Mouse (Mus musculus) kidney, embryonic 15.5 days (tissue): ENCODE measurements around the gene Nfatc2ip. TPM values are rescaled to one million over a fixed set of nuclear protein-coding genes. Genes with fewer than 3 reads are reported as not detected.
A peak's percentile ranks its signal among the peaks of the same experiment; 100 is the strongest.

Source experiments
- ATAC-seq: fragments of 200-750 bp; cut with Nextera tagmentation; replicated peaks from 2 replicates; pipeline ENCODE4 v1.8.0; 2017; ENCODE audit warnings: moderate TSS enrichment; ENCODE audit not compliant: low FRiP score
- H3K27ac ChIP-seq: fragments of 300-500 bp; sonication (generic); 2 replicates; pipeline ENCODE4 v1.5.1; 2015; ENCODE audit warnings: mild to moderate bottlenecking, inconsistent platforms
- H3K27me3 ChIP-seq: fragments of 300-500 bp; sonication (generic); 2 replicates; pipeline ENCODE4 v1.6.1; 2015; ENCODE audit warnings: inconsistent platforms
- H3K36me3 ChIP-seq: fragments of 300-500 bp; sonication (generic); 2 replicates; pipeline ENCODE4 v1.6.1; 2015; ENCODE audit warnings: inconsistent platforms
- H3K4me1 ChIP-seq: fragments of 300-500 bp; sonication (generic); 2 replicates; pipeline ENCODE4 v1.6.1; 2015; ENCODE audit warnings: inconsistent platforms
- H3K4me2 ChIP-seq: fragments of 300-500 bp; sonication (generic); 2 replicates; pipeline ENCODE4 v1.6.1; 2015; ENCODE audit warnings: moderate library complexity, mild to moderate bottlenecking, inconsistent platforms
- H3K4me3 ChIP-seq: fragments of 300-500 bp; sonication (generic); replicated peaks from 2 replicates; pipeline ENCODE4 v1.5.1; 2015; ENCODE audit warnings: mild to moderate bottlenecking, inconsistent platforms
- H3K9ac ChIP-seq: fragments of 300-500 bp; sonication (generic); 2 replicates; pipeline ENCODE4 v1.6.1; 2015; ENCODE audit warnings: mild to moderate bottlenecking, inconsistent platforms
- H3K9me3 ChIP-seq: fragments of 300-500 bp; sonication (generic); replicated peaks from 2 replicates; pipeline ENCODE4 v1.6.1; 2016; ENCODE audit warnings: inconsistent platforms
- WGBS: fragments of 180-500 bp; shearing (Covaris S2); methylation state at CpG from one replicate; pipeline ENCODE4 v1.1.7; 2015; ENCODE audit warnings: mixed read lengths; 5-methylcytosine and 5-hydroxymethylcytosine counted together
- polyA plus RNA-seq: library from polyadenylated mRNA; unstranded; fragments of >200 nt; fragmentation: Nextera tagmentation; extraction: Ambion mirVana; gene quantifications from 2 replicates; pipeline ENCODE4 v1.2.1, GENCODE M21; 2015

Gene Nfatc2ip
- polyA plus RNA-seq, 1 experiment from 2014 or later, result 2.9 TPM

- Histone ChIP-seq H3K4me2 (peak within 1 kb of the TSS; percentile 17; the same call in 1 of the 2 replicates), H3K4me1 (peaks cover 2% of the 10 kb centered on the region; the same call in 1 of the 2 replicates), H3K36me3 (peaks cover 57% of the 10 kb centered on the region), H3K27ac (no peak within 1 kb of the TSS), H3K9me3 (no peaks in the 10 kb centered on the region), H3K9ac (no peak within 1 kb of the TSS), H3K4me3 (no peak within 1 kb of the TSS), H3K27me3 (no peaks in the 10 kb centered on the region)
- ATAC-seq, result no peak
- WGBS, result 65% methylated on average over 12 of the region's 13 CpGs
Measured at GRCm38 (mm10) chr7:126369393-126369792, 27.1 kb downstream of the Nfatc2ip start, which contains the start of gene Lat. Gene Lat, minus strand, starts transcription at chr7:126369570.

GRCm38 (mm10) chr7:126368367-126368766 lies 28.2 kb downstream of the Nfatc2ip start:
- H3K36me3 ChIP-seq, result peaks cover 52% of the 10 kb centered on the region
- H3K4me3 ChIP-seq, result no peak overlapping the region
- WGBS, result 86% methylated on average over 8 of the region's 8 CpGs
- no peak overlapping the region for H3K4me2 ChIP-seq
- H3K9me3 ChIP-seq, result no peaks in the 10 kb centered on the region
- H3K4me1 ChIP-seq, result peaks cover 2% of the 10 kb centered on the region; the same call in 1 of the 2 replicates
- no peak overlapping the region for H3K27ac ChIP-seq
- H3K27me3 ChIP-seq, result no peaks in the 10 kb centered on the region
- ATAC-seq, result no peak
- H3K9ac ChIP-seq, result no peak overlapping the region

- WGBS, result 82% methylated on average over 10 of the region's 10 CpGs
- no peak for ATAC-seq
- peaks cover 45% of the 10 kb centered on the region for H3K36me3 ChIP-seq
Measured at GRCm38 (mm10) chr7:126367636-126368035, 28.9 kb downstream of the Nfatc2ip start.

GRCm38 (mm10) chr7:126363038-126363437 lies 33.5 kb downstream of the Nfatc2ip start:
- 86% methylated on average over 6 of the region's 6 CpGs for WGBS
- H3K27me3 ChIP-seq, result no peaks in the 10 kb centered on the region
- H3K4me1 ChIP-seq, result no peaks in the 10 kb centered on the region
- no peaks in the 10 kb centered on the region for H3K9me3 ChIP-seq
- H3K4me2 ChIP-seq, result no peak overlapping the region
- no peak for ATAC-seq
- no peak overlapping the region for H3K27ac ChIP-seq
- H3K36me3 ChIP-seq, result peaks cover 13% of the 10 kb centered on the region
- no peak overlapping the region for H3K4me3 ChIP-seq
- no peak overlapping the region for H3K9ac ChIP-seq

More at GRCm38 (mm10) chr7:126367636-126368035, 28.9 kb downstream of the Nfatc2ip start:
- no peaks in the 10 kb centered on the region for H3K27me3 ChIP-seq
- no peak overlapping the region for H3K4me2 ChIP-seq
- no peak overlapping the region for H3K9ac ChIP-seq
- H3K27ac ChIP-seq, result no peak overlapping the region
- H3K9me3 ChIP-seq, result no peaks in the 10 kb centered on the region
- H3K4me1 ChIP-seq, result peaks cover 2% of the 10 kb centered on the region; the same call in 1 of the 2 replicates
- no peak overlapping the region for H3K4me3 ChIP-seq

- Histone ChIP-seq H3K27me3 (no peaks in the 10 kb centered on the region), H3K9ac (no peak overlapping the region), H3K4me3 (no peak overlapping the region), H3K36me3 (peaks cover under 1% of the 10 kb centered on the region; the same call in 1 of the 2 replicates), H3K4me2 (no peak overlapping the region), H3K9me3 (no peaks in the 10 kb centered on the region), H3K4me1 (peaks cover 8% of the 10 kb centered on the region; the same call in 1 of the 2 replicates), H3K27ac (no peak overlapping the region)
- no peak for ATAC-seq
- WGBS, result 72% methylated on average over 13 of the region's 13 CpGs
Measured at GRCm38 (mm10) chr7:126359049-126359448, 37.5 kb downstream of the Nfatc2ip start.

GRCm38 (mm10) chr7:126358413-126358812 lies 38.1 kb downstream of the Nfatc2ip start:
- peaks cover 8% of the 10 kb centered on the region; the same call in 1 of the 2 replicates for H3K4me1 ChIP-seq
- no peaks in the 10 kb centered on the region for H3K9me3 ChIP-seq

GRCm38 (mm10) chr7:126357838-126358237 lies 38.7 kb downstream of the Nfatc2ip start:
- H3K27me3 ChIP-seq, result no peaks in the 10 kb centered on the region
- WGBS, result 85% methylated on average over 6 of the region's 6 CpGs
- no peak for ATAC-seq
- no peak overlapping the region for H3K9ac ChIP-seq
- peaks cover 8% of the 10 kb centered on the region; the same call in 1 of the 2 replicates for H3K4me1 ChIP-seq
- no peaks in the 10 kb centered on the region for H3K36me3 ChIP-seq
- H3K4me2 ChIP-seq, result no peak overlapping the region
- H3K9me3 ChIP-seq, result no peaks in the 10 kb centered on the region
- H3K27ac ChIP-seq, result no peak overlapping the region
- H3K4me3 ChIP-seq, result no peak overlapping the region

More at GRCm38 (mm10) chr7:126358413-126358812, 38.1 kb downstream of the Nfatc2ip start:
- Histone ChIP-seq H3K9ac (no peak overlapping the region), H3K4me2 (no peak overlapping the region), H3K27me3 (no peaks in the 10 kb centered on the region), H3K36me3 (no peaks in the 10 kb centered on the region), H3K4me3 (no peak overlapping the region), H3K27ac (no peak overlapping the region)
- 93% methylated on average over 9 of the region's 9 CpGs for WGBS
- ATAC-seq, result no peak

GRCm38 (mm10) chr7:126356793-126357591 lies 39.5 kb downstream of the Nfatc2ip start:
- ATAC-seq, result no peak
- peaks cover 8% of the 10 kb centered on the region; the same call in 1 of the 2 replicates for H3K4me1 ChIP-seq
- no peaks in the 10 kb centered on the region for H3K27me3 ChIP-seq
- H3K27ac ChIP-seq, result no peak overlapping the region
- no peak overlapping the region for H3K4me2 ChIP-seq
- no peak overlapping the region for H3K4me3 ChIP-seq
- no peaks in the 10 kb centered on the region for H3K36me3 ChIP-seq
- WGBS, result 54% methylated on average over 7 of the region's 7 CpGs
- no peak overlapping the region for H3K9ac ChIP-seq
- H3K9me3 ChIP-seq, result no peaks in the 10 kb centered on the region

GRCm38 (mm10) chr7:126355847-126356597 lies 40.5 kb downstream of the Nfatc2ip start:
- Histone ChIP-seq H3K4me2 (no peak overlapping the region), H3K36me3 (no peaks in the 10 kb centered on the region), H3K9me3 (no peaks in the 10 kb centered on the region), H3K4me1 (peaks cover 8% of the 10 kb centered on the region; the same call in 1 of the 2 replicates), H3K9ac (no peak overlapping the region), H3K4me3 (no peak overlapping the region), H3K27me3 (0 out of 2 replicates have a peak, but pooled peaks cover 3% of the 10 kb centered on the region), H3K27ac (no peak overlapping the region)
- ATAC-seq, result no peak
- 63% methylated on average over 5 of the region's 5 CpGs for WGBS

GRCm38 (mm10) chr7:126354738-126355614 lies 41.6 kb downstream of the Nfatc2ip start:
- 48% methylated on average over 14 of the region's 14 CpGs for WGBS
- no peak overlapping the region for H3K4me3 ChIP-seq
- no peak overlapping the region; the same call in 1 of the 2 replicates for H3K27ac ChIP-seq
- H3K27me3 ChIP-seq, result peaks cover 7% of the 10 kb centered on the region; the same call in 1 of the 2 replicates
- H3K9me3 ChIP-seq, result no peaks in the 10 kb centered on the region
- no peaks in the 10 kb centered on the region for H3K36me3 ChIP-seq
- H3K4me1 ChIP-seq, result peaks cover 8% of the 10 kb centered on the region; the same call in 1 of the 2 replicates
- no peak for ATAC-seq
- H3K4me2 ChIP-seq, result no peak overlapping the region
- no peak overlapping the region for H3K9ac ChIP-seq

- peaks cover 7% of the 10 kb centered on the region; the same call in 1 of the 2 replicates for H3K27me3 ChIP-seq
- peaks cover 8% of the 10 kb centered on the region; the same call in 1 of the 2 replicates for H3K4me1 ChIP-seq
- WGBS, result 86% methylated on average over 3 of the region's 3 CpGs
- H3K9ac ChIP-seq, result no peak overlapping the region
- H3K27ac ChIP-seq, result no peak overlapping the region
- no peak for ATAC-seq
- no peak overlapping the region for H3K4me2 ChIP-seq
- no peaks in the 10 kb centered on the region for H3K9me3 ChIP-seq
- H3K4me3 ChIP-seq, result no peak overlapping the region
- no peaks in the 10 kb centered on the region for H3K36me3 ChIP-seq
Measured at GRCm38 (mm10) chr7:126353994-126354365, 42.6 kb downstream of the Nfatc2ip start.
